Mouse (Mus musculus) heart, adult 2 months (tissue): Measurements from ENCODE around the gene Bpgm. TPM values are rescaled to one million over a fixed set of nuclear protein-coding genes. Genes with fewer than 3 reads are reported as not detected.

Experiments used
- DNase-seq, 2 experiments: peaks; one replicate each; pipeline ENCODE4 v3.0.0; 2021
- H3K27ac ChIP-seq: fragments of 200-600 bp; 2 replicates; pipeline ENCODE4 v1.8.1; 2022
- H3K27me3 ChIP-seq: fragments of 200-500 bp; 2 replicates; pipeline ENCODE4 v1.6.1; 2012; ENCODE audit warnings: mild to moderate bottlenecking, low read length, inconsistent platforms, mixed read lengths; ENCODE audit not compliant: control insufficient read depth, insufficient read depth
- H3K36me3 ChIP-seq: fragments of 200-500 bp; 2 replicates; pipeline ENCODE4 v1.6.1; 2012; ENCODE audit warnings: low read length, inconsistent platforms; ENCODE audit not compliant: control insufficient read depth, insufficient read depth
- H3K4me1 ChIP-seq: fragments of 200-500 bp; 2 replicates; pipeline ENCODE4 v1.6.1; 2011; ENCODE audit warnings: low read length; ENCODE audit not compliant: control insufficient read depth, insufficient read depth
- H3K4me3 ChIP-seq: fragments of 200-600 bp; 2 replicates; pipeline ENCODE4 v1.8.1; 2022
- H3K79me2 ChIP-seq: fragments of 200-500 bp; replicated peaks from 2 replicates; pipeline ENCODE4 v1.6.1; 2012; ENCODE audit warnings: mild to moderate bottlenecking, inconsistent platforms, low read length, moderate library complexity, mixed read lengths; ENCODE audit not compliant: control insufficient read depth, insufficient read depth
- H3K9ac ChIP-seq: fragments of 200-500 bp; 2 replicates; pipeline ENCODE4 v1.6.1; 2012; ENCODE audit warnings: low read depth, mild to moderate bottlenecking, control low read depth, inconsistent platforms, low read length, mixed read lengths
- CTCF ChIP-seq: fragments of 200-600 bp; IDR thresholded peaks from 2 replicates; pipeline ENCODE4 v1.8.1; 2022; ENCODE audit warnings: antibody characterized with exemption, mild to moderate bottlenecking, moderate library complexity
- EP300 ChIP-seq: fragments of 200-500 bp; IDR thresholded peaks from 2 replicates; pipeline ENCODE4 v1.6.1; 2011; ENCODE audit warnings: low read depth, low read length, control low read depth; ENCODE audit not compliant: insufficient read depth
- POLR2A ChIP-seq: fragments of 200-500 bp; IDR thresholded peaks from 2 replicates; pipeline ENCODE4 v1.6.1; 2011; ENCODE audit warnings: mild to moderate bottlenecking, low read depth, low read length, control low read depth; ENCODE audit not compliant: insufficient read depth
- WGBS: fragments of 180-500 bp; shearing (Covaris S2); methylation state at CpG from one replicate; pipeline ENCODE4 v1.1.7; 2018; 5-methylcytosine and 5-hydroxymethylcytosine counted together
- intact Hi-C: fragments of 180-260 bp; cut with DNase I; formaldehyde crosslinking; loops from one replicate; pipeline ENCODE4 v1.15.1; 2025
- polyA plus RNA-seq: library from polyadenylated mRNA; depleted of rRNA; stranded (reverse); fragments of >200 nt; gene quantifications from 2 replicates; pipeline ENCODE4 v1.2.3, GENCODE M21; 2012
- total RNA-seq, 2 experiments: library from RNA; stranded (reverse); gene quantifications; 2 replicates each; pipeline ENCODE4 v1.2.3; 2021

The Bpgm gene
- total and polyA plus RNA-seq, 3 experiments = 38.6 to 148 (median 72.4) TPM

GRCm38 (mm10) chr6:34480749-34481148, 4.7 kb downstream of the Bpgm start:
- 33% methylated on average over 4 of the region's 4 CpGs for WGBS
- no peak overlapping the region for H3K4me3 ChIP-seq
- no peaks in the 10 kb centered on the region for H3K27me3 ChIP-seq
- peaks cover 3% of the 10 kb centered on the region for H3K4me1 ChIP-seq
- no peak for DNase-seq
- TF ChIP-seq POLR2A (no peak), EP300 (no peak), CTCF (no peak)
- no peak overlapping the region for H3K9ac ChIP-seq
- H3K36me3 ChIP-seq = no peaks in the 10 kb centered on the region
- H3K27ac ChIP-seq = no peak overlapping the region
- intact Hi-C loops = no loop called here
- H3K79me2 ChIP-seq = 0 out of 2 replicates have a peak, but pooled peaks cover 2% of the 10 kb centered on the region

GRCm38 (mm10) chr6:34481349-34481748, 5.3 kb downstream of the Bpgm start:
- Histone ChIP-seq H3K9ac (no peak overlapping the region), H3K27me3 (no peaks in the 10 kb centered on the region), H3K27ac (no peak overlapping the region), H3K36me3 (no peaks in the 10 kb centered on the region), H3K4me1 (peaks cover 3% of the 10 kb centered on the region), H3K79me2 (0 out of 2 replicates have a peak, but pooled peaks cover 2% of the 10 kb centered on the region), H3K4me3 (no peak overlapping the region)
- intact Hi-C loops = no loop called here
- DNase-seq = no peak
- WGBS = 71% methylated on average over 6 of the region's 6 CpGs
- TF ChIP-seq EP300 (no peak), CTCF (no peak), POLR2A (no peak)

- no peak overlapping the region for H3K27ac ChIP-seq
- no peak overlapping the region for H3K4me3 ChIP-seq
- WGBS = 55% methylated on average over 4 of the region's 4 CpGs
- no peaks in the 10 kb centered on the region for H3K36me3 ChIP-seq
- DNase-seq = peak in 1 of 2 experiments; percentile 25
- TF ChIP-seq POLR2A (no peak), CTCF (no peak), EP300 (no peak)
- intact Hi-C loops = no loop called here
- H3K27me3 ChIP-seq = no peaks in the 10 kb centered on the region
- H3K9ac ChIP-seq = no peak overlapping the region
- H3K4me1 ChIP-seq = peaks cover 2% of the 10 kb centered on the region; the same call in 1 of the 2 replicates
- H3K79me2 ChIP-seq = 0 out of 2 replicates have a peak, but pooled peaks cover 2% of the 10 kb centered on the region
Measured at GRCm38 (mm10) chr6:34482842-34483241, 6.8 kb downstream of the Bpgm start.

GRCm38 (mm10) chr6:34483390-34483789, 7.4 kb downstream of the Bpgm start:
- no peak overlapping the region for H3K4me3 ChIP-seq
- no peaks in the 10 kb centered on the region for H3K36me3 ChIP-seq
- H3K4me1 ChIP-seq = peaks cover 2% of the 10 kb centered on the region; the same call in 1 of the 2 replicates
- H3K27ac ChIP-seq = no peak overlapping the region
- no peak overlapping the region for H3K9ac ChIP-seq
- H3K79me2 ChIP-seq = 0 out of 2 replicates have a peak, but pooled peaks cover 2% of the 10 kb centered on the region
- H3K27me3 ChIP-seq = no peaks in the 10 kb centered on the region
- WGBS = 76% methylated on average over 5 of the region's 5 CpGs
- intact Hi-C loops = no loop called here
- no peak for TF ChIP-seq POLR2A
- TF ChIP-seq EP300 = no peak
- no peak for TF ChIP-seq CTCF
- DNase-seq = no peak

GRCm38 (mm10) chr6:34483811-34484210, 7.8 kb downstream of the Bpgm start:
- H3K27ac ChIP-seq = no peak overlapping the region
- TF ChIP-seq EP300 (no peak), POLR2A (no peak), CTCF (no peak)
- WGBS = 96% methylated on average over 7 of the region's 7 CpGs
- DNase-seq = no peak
- no peak overlapping the region for H3K4me3 ChIP-seq
- intact Hi-C loops = no loop called here
- no peaks in the 10 kb centered on the region for H3K36me3 ChIP-seq
- H3K27me3 ChIP-seq = no peaks in the 10 kb centered on the region
- H3K4me1 ChIP-seq = peaks cover 2% of the 10 kb centered on the region; the same call in 1 of the 2 replicates
- 0 out of 2 replicates have a peak, but pooled peaks cover 2% of the 10 kb centered on the region for H3K79me2 ChIP-seq
- H3K9ac ChIP-seq = no peak overlapping the region

- Histone ChIP-seq H3K4me3 (no peak overlapping the region), H3K79me2 (0 out of 2 replicates have a peak, but pooled peaks cover 2% of the 10 kb centered on the region), H3K27me3 (no peaks in the 10 kb centered on the region), H3K4me1 (peaks cover 2% of the 10 kb centered on the region; the same call in 1 of the 2 replicates), H3K36me3 (no peaks in the 10 kb centered on the region), H3K9ac (no peak overlapping the region), H3K27ac (no peak overlapping the region)
- no peak for DNase-seq
- TF ChIP-seq CTCF (no peak), EP300 (no peak), POLR2A (no peak)
- WGBS = 59% methylated on average over 14 of the region's 14 CpGs
- intact Hi-C loops = no loop called here
Measured at GRCm38 (mm10) chr6:34486071-34486626, 10.1 kb downstream of the Bpgm start.
